8 mouse cellular contexts compared by ENCODE assay signal in the genomic region with DNA sequence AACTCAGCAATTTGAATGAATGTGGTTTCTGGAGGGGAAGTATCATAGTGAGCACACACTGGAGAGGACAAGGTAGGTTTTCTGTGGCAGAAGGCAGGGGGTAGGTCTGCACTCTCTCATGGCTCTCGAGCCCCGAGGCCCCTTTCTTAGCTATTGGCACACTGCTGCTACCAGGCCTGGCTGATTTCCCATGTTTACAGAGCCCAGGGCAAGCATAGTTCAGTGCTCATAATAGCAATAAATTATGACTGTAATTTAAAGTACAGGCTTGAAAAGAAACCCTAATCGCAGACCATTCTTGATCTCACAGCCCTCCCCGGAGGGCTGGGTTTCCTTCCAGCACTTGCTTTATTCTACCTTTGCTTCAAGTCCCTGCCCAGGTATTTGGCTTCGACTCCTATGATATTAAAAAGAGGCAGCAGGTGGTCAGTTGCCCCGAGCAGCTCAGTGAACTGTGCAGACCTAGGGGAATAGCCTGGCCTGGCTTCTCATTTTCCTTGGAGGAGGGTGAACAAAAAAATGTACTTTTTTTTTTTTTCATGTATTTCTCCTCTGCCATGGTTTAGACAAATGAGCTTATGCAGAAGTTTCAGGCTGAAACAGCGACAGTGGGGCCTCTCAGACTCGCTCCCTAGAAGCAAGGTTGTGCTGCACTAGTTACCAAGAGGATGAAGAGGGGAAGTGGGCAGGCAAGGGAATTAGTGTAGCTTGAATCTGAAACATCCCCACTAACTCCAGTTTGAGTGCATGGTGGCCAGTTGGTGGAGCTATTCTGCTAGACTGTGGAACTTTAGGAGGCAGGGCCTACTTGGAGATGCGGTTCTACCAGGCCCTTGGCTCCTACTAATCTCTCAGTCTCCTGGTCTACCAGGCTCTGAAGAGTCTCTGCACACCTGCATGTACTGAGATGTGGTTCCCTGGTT.
DNase-seq lines count a peak whose midpoint lies in the region; ATAC-seq and TF ChIP-seq lines count a peak whose summit lies in the region.

No protein-coding gene starts in this region.

- no peak overlapping the region for H3K27ac ChIP-seq in neural tube, embryonic 12.5 days
- H3K27ac ChIP-seq in hindbrain, postnatal 0 days, result no peak overlapping the region

- H3K36me3 ChIP-seq in neural tube, embryonic 12.5 days, result no peaks in the 10 kb centered on the region
- no peaks in the 10 kb centered on the region for H3K36me3 ChIP-seq in hindbrain, postnatal 0 days (ENCODE audit: insufficient read depth, low read length)

- 0 out of 2 replicates have a peak, but pooled peaks have one; percentile 7 for ATAC-seq in neural tube, embryonic 12.5 days (ENCODE audit: low FRiP score, low read depth)
- ATAC-seq in hindbrain, postnatal 0 days, result peak; percentile 27; the same call in 1 of the 2 replicates

- WGBS in neural tube, embryonic 12.5 days, result 53% methylated on average over 9 of the region's 9 CpGs
- WGBS in hindbrain, postnatal 0 days, result 36% methylated on average over 9 of the region's 9 CpGs

- no peaks in the 10 kb centered on the region for H3K27me3 ChIP-seq in neural tube, embryonic 12.5 days (replicated peaks)
- no peaks in the 10 kb centered on the region for H3K27me3 ChIP-seq in hindbrain, postnatal 0 days (ENCODE audit: insufficient read depth, low read length)

- TF ChIP-seq CTCF in hindbrain, postnatal 0 days (IDR thresholded peaks at IDR 0.05; ENCODE audit: low read depth), result peak; percentile 59

- H3K9me3 ChIP-seq in neural tube, embryonic 12.5 days, result no peaks in the 10 kb centered on the region
- no peaks in the 10 kb centered on the region for H3K9me3 ChIP-seq in hindbrain, postnatal 0 days (ENCODE audit: low read length)

- DNase-seq in cerebellum, adult 11-12 months, result peak; percentile 41
- DNase-seq in cerebellum, adult 8-10 months, result no peak
- no peak for DNase-seq in neural tube, embryonic 10.5 days (ENCODE audit: extremely low spot score, low spot score)
- peak; percentile 33 for DNase-seq in hindbrain, postnatal 0 days (ENCODE audit: low spot score)
- peak; percentile 64 for DNase-seq in lung, postnatal 10 days
- peak; percentile 42 for DNase-seq in thymus, postnatal 4 days
- DNase-seq in spleen, postnatal 10 days (ENCODE audit: low spot score in 2 of 2), result no peak

- H3K4me1 ChIP-seq in neural tube, embryonic 12.5 days, result peaks cover 8% of the 10 kb centered on the region; the same call in 1 of the 2 replicates
- H3K4me1 ChIP-seq in hindbrain, postnatal 0 days (ENCODE audit: insufficient read depth, low read length), result peaks cover 8% of the 10 kb centered on the region; the same call in 1 of the 2 replicates

- no peak overlapping the region for H3K4me3 ChIP-seq in neural tube, embryonic 12.5 days
- H3K4me3 ChIP-seq in hindbrain, postnatal 0 days (ENCODE audit: low read length), result no peak overlapping the region

- H3K9ac ChIP-seq in neural tube, embryonic 12.5 days, result no peak overlapping the region
- H3K9ac ChIP-seq in hindbrain, postnatal 0 days (replicated peaks; ENCODE audit: low read length), result no peak overlapping the region

- H3K4me2 ChIP-seq in neural tube, embryonic 12.5 days (replicated peaks), result no peak overlapping the region
- no peak overlapping the region for H3K4me2 ChIP-seq in hindbrain, postnatal 0 days (ENCODE audit: low read depth, low read length)

Comparison
In these comparisons a context has a peak if more than half of its experiments do, and no peak if none do; other contexts are left out.
1. DNase-seq: peak in cerebellum, adult 11-12 months (single experiment), hindbrain, postnatal 0 days (single experiment), lung, postnatal 10 days (single experiment) and thymus, postnatal 4 days (single experiment); none in cerebellum, adult 8-10 months (single experiment), neural tube, embryonic 10.5 days (single experiment) and spleen, postnatal 10 days (0 of 2).